Mouse (Mus musculus) cortical plate, adult 2 months (tissue): Measurements from ENCODE around the gene Kank4.

Source experiments
- CTCF ChIP-seq: fragments of 200-500 bp; IDR thresholded peaks from 2 replicates; pipeline ENCODE4 v1.5.1; 2011; ENCODE audit warnings: mild to moderate bottlenecking, control low read depth, low read length; ENCODE audit not compliant: insufficient read depth; ENCODE audit errors: extremely low read depth
- POLR2A ChIP-seq: fragments of 200-500 bp; IDR thresholded peaks from 2 replicates; pipeline ENCODE4 v1.6.1; 2011; ENCODE audit warnings: mild to moderate bottlenecking, low read length, control low read depth; ENCODE audit not compliant: insufficient read depth; ENCODE audit errors: extremely low read depth

DNA sequence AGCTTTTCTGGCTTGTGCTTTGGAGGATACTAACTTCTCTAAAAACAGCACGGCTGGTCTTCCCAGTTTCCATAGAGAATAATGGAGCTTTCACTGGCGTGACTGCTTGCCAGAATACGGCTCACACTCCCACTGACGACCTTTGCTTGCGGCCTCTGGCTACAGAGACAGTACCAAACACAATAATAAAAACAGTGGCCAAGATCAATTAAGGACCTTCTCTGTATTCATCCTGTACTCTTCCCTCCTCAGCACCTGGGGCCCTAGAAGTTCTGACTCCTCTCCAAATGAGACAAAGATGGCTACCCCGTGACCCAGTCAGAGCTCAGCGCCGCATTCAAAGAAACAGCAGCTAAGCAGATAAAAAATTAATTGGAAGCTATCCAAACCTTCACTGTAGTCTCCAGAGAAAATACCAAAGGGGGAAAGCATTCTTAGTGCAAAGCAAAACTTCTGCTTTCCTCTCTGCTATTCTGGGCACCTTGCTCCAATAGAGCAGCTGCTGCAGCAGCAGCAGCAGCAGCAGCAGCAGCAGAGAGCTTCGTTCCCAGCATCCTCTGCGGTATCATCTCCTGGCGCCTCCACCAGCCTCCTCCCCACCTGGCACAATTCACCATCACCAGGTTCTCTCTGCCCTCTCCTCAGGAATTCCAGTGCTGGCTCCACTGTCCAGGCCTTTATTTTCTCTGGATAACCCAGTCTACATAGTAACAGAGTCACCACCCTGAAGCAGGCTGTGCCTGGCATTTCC is 20.6 kb downstream of the Kank4 start:
- TF ChIP-seq CTCF (no peak), POLR2A (no peak)
